Mouse (Mus musculus): ENCODE measurements at regions not wholly inside any gene's neighbourhood (a gene's known extent, or its start where the extent isn't known, plus 50 kb on each side); places are given as distances from the start of the nearest gene placed in this dataset.

DNA sequence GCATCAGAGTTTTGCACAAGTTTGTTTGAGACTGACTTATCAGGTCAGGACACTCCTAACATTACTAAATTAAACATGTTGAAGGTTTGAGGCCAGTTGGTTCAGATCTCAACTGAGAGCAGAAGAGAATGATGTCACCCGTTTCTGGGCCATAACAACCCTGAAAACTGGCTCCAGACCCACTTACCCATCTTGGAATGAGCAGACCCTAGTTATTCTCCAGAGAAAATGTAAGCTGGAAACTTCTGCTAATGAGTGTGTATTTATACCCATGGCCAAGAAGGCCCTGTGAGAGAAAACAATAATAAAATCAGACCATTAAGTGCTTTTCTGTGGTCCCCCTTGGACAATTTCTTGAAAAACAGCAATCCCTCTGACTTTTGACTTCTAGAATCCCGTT lies 282.4 kb upstream of the Nfe2l3 start:
- DNase-seq (ENCODE audit: extremely low read depth, insufficient read length, low spot score), result no peak

DNA sequence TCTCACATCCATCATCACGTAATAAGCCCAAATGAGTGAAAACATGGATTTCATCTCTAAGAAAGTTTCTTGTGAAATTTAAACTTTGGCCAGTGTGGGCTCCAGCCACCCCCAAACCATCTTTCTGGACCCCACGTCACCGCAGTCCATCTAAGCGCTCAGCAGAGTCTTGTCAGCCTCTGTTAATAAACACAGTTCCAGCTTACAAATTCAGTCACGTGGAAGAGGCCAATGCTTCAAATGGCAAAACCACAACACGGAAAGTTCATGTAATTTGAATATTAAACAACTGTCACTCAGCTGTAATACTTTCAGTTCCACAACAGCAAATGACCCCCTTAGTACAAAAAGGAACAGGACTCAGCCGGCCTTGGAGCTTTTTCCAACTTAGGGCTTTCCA lies 282.0 kb upstream of the Nfe2l3 start:
- no peak for DNase-seq (ENCODE audit: extremely low read depth, insufficient read length, low spot score)

DNA sequence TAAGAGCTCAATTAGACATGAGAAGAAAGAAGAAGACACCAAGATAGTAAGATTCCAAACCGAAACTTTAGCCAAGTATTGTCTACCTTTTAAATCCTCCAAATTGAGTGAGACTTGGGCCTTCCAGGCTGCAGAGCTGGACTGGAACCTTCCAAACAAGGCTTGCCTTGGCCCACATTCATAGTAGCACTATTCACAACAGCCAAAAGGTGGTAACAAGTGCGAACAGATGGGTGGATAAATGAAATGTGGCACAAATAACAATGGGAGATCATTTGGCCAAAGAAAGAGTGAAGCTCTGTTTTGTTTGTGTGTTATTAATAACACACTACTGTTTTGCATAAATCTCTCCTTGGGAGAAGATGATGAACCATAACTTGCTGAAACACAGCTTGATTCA lies 281.6 kb upstream of the Nfe2l3 start:
- no peak for DNase-seq (ENCODE audit: extremely low read depth, insufficient read length, low spot score)

DNA sequence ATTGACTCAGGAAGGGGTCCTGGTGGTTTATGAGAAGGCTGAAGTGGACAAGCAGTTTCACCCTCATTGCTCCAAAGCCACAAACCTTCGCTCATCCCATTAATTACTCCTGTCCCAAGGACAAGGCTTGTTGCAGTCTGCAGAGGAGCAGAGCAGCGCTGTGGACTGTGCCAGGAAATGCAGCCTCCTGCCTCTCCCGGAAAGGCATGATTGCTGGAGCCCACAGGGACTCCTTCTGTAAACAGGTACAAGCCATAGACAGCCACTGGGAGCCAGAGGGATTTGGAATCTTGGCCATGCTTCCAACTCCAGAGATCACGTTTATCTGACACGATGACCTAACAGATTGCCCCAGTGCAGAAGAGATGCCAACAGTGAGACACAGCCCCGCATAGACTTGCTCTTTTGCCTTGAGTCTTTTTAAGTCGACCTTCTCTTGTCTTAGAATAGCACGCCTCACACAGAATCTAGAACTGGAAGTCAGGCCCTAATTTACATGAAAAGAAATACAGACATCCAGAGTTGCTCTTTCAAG lies 275.6 kb upstream of the Nfe2l3 start:
- no peak for DNase-seq (ENCODE audit: extremely low read depth, insufficient read length, low spot score)

DNA sequence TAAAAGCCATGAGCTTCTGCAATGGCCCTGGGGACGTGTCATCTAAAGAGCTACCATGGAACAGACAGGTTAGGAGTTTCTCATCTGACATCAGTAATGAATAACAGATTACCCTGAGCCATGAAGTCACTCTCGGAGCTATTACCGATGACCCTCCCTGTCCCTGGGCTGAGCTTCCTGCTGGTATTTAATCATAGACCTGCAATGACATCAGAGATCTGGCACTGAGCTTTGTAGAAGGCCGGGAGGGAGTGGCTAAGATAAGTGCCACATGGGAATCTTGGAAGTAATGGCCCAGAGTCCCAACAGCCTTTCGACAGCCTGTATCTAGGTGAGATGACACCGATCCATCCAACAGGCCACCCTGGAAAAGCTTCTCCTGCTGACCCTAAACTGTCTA lies 271.3 kb upstream of the Nfe2l3 start:
- no peak for DNase-seq (ENCODE audit: extremely low read depth, insufficient read length, low spot score)

DNA sequence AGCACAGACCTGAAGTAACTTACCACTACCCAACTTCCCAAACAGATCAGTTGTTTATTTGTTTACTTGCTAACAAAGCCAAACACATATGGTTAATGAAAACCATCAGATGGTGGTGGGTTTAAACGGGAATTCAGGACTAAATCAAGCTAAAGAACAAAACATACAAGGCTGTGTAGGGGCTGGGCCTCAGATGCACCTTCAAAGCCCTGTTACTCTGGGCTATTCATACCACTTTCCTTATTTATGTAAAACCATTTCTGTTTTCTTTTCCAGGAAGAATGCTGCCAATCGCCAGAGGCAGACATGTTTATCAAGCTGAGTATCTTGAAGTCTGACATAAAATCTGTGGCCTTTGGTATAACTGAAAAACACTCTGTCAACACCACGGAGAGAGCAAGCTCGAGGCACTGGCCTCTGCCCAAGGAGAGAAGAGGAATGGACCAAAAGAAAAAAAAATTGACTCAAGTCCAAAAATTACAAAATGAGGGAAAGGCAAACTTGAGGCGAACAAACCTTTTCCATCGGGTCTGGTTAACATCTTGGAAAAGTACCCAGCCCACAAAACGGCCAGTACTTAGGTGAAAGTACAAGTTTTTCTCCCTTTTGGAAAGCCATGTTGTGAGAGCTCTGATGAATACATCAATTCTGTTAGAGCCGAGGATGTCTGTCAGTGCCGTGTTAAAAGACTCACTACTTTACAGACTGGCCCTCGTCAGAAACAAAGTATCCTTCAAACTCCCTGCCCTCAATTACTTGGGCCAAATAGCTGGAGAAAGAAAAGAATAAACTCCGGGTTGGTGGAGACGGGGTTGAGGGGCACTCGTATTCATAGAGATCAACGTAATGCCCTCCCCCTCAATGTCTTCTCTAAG lies 270.0 kb upstream of the Nfe2l3 start:
- DNase-seq (ENCODE audit: extremely low read depth, insufficient read length, low spot score), result peak; percentile 62

DNA sequence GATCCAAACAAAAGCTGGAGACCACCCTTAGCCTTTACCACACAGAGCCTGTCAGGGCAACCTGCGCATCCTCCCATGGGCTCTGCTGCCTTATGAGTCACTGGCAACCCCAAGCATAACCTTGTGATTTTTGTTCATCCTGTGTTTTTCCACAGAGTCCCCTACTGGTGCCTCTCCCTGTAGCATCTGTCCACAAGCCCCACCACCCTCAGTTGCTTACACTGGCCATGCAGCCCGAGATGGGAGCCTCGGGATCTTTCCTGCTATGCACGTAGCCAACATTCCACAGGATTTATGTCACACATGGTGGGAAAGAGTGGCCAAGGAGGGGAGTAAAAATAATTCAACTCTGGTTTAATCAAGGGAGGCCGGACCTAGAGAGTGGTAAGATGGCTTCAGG lies 269.2 kb upstream of the Nfe2l3 start:
- DNase-seq (ENCODE audit: extremely low read depth, insufficient read length, low spot score), result peak; percentile 81

DNA sequence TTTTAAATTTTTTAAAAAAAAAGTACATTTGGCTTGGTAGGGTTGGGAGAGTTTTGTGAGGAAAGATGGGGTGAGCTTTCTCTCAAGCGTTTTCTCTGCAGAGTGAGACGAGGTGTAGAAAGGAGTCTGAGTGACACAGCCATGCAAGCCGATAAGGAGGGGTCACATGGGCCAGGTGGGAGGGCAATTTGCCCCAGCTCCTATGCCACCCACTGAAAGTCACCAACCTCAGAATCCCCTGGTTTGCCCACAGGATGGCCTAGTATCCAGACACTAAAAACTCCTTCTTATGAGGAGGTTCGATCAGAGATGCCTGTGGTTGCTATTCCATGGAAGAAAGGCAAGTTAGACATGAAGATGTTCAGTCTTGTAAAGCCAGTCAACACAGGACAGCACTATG lies 268.6 kb upstream of the Nfe2l3 start:
- DNase-seq (ENCODE audit: extremely low read depth, insufficient read length, low spot score), result peak; percentile 69

DNA sequence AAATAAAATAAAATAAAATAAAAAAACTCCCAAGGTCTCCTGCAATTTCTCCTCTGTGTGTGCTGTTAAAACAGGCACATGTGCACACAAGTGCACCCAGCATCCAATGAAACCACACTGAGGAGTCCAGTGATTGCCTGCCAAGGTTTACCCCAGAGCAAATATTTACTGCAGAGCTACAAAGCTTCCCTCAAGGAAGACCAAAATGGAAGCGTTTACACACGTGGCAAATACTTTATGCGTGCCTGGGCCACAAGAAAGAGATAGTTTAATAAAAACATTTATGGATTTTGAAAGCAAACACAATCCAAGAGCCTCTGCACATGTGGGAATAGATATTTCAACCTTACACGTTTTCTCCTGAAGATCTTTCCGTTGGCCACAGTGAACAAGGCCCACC lies 265.4 kb upstream of the Nfe2l3 start:
- no peak for DNase-seq (ENCODE audit: extremely low read depth, insufficient read length, low spot score)

DNA sequence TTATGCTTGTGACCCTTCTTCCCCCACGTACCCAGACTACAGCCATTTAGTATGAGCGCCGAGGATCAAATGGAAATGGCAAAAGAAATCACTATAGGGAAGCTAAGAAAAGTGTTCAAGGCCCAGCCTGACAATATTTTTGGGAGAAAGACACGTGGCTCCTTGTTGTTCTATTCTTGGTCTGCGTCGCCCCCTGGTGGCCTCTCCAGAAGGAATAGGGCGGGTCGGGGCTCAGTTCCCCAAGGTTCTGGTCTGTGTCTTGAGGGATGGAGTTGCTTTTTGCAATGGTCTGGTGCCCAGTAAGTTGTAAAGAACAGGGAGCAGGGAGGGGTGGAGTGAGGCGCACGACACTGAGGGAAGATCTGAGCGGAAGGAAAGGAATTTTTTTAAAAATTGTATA lies 264.4 kb upstream of the Nfe2l3 start:
- DNase-seq (ENCODE audit: extremely low read depth, insufficient read length, low spot score), result peak; percentile 61

DNA sequence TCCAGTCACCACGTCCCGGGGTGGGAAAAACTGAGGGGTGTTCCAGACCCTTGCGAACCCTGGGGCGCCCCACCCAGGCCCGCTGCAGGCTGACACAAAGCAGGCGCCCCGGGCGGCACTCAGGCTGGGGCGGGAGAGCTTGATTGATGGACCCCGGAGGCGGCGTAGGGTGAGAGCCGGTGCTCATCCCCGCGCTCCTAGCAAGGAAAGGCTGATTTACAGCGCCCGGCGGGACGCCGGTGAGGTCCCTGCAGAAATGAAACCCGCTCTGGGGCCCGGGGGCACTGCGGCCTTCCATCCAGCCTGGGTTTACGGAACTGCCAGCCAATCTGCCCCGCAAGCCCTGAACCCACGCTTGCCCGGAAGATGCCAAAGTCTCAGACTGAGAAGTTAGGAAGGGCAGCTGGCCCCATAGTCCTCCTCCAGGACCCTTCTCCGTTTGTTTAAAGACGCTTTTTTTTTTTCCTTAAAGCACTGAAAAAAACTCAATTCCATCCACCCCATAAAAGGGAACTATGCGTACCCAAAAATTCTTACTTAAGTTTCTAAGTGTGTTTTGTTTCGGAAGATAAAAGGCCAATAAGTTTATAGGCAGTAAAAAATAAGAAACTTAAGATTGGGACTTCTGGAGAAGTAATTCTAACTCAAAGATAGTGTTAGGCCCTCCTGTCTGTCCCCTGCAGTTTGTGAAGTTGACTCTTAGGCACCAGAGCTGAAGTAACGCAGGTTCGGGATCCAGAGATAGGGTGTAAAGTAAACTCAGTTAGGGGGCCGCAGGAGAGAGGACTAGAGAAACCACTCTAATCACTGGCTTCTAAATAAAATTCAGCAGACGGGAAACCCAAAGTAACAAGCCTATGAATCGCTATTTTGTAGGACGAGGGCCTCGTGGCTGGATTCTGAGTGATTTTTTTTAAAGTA lies 263.4 kb upstream of the Nfe2l3 start:
- DNase-seq (ENCODE audit: extremely low read depth, insufficient read length, low spot score), result no peak

DNA sequence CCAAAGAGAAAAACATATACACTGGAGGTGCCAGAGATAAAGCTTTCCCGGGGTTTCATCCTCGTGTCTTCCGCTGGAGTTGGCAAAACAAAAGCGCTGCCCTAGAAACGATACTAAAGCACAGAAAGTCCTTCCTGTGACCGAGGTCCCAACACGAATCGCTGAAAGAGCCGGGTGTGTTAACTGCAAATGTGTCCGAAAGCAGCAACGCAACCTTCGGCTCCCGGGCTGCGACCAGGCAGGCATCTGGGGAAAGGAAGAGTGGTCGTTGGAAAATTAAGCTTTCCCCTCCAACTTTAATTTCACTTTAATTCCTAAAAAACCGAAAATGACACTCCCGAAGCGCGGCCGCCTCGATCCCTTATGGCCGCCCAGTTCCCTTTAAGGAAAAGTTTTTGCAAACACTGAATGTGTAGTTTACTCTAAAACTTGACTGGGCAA lies 262.5 kb upstream of the Nfe2l3 start:
- DNase-seq (ENCODE audit: extremely low read depth, insufficient read length, low spot score), result peak; percentile 47

DNA sequence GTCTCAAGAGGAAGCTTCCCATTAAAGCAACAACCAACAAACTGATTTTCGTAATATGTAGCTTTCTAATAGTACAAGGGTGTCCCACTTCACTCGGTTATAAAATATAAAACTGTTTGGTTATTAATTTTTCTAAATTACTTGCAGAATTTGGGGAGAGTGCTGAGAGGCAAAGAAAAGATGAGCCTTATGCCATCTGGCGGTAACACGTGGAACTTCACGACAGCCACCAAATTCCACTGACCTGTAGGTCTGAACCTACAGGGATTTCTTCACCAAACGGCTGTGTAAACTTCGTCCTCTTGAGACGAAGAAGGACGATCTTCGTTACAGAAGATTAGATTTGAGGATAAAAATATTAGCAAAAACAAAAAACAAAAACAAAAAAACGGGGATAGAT lies 262.1 kb upstream of the Nfe2l3 start:
- DNase-seq (ENCODE audit: extremely low read depth, insufficient read length, low spot score), result peak; percentile 56

DNA sequence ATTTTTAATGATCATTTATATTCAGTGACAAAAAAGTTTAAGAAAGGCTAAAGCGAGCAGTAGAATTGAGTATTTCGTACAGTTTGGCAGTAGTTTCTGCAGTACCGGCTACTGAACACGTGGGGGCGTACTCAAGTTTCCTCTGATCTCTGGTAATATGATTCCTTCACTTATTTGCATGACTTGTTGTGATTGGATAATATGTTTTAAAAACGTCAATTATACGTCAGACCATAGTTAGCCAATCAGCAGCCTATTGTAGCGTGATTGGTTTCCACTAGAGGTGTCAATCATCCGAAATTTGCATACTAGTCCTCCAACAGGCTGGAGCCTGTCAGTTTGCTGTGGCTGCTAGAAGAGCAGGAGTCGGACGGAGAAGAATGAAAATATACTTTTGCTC lies 261.6 kb upstream of the Nfe2l3 start:
- DNase-seq (ENCODE audit: extremely low read depth, insufficient read length, low spot score), result peak; percentile 72

DNA sequence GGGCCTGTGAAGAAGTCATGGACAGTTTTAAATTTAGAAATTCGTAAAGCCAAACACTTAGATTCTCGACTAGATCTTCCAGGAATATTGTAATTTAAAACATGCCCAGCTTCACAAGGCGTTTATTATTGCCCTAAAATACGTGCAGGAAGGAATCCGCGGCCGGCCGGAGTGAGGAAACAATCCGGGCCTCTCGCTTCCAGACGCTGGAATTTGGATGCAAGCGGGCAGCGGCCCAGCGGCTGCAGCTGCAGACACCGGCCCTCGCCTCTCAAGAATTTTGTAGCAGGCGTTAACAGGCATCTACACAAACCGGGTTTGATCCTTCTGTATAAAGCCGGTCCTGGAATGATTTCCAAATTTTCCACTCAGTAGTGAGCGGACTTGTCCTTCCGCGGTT lies 260.7 kb upstream of the Nfe2l3 start:
- DNase-seq (ENCODE audit: extremely low read depth, insufficient read length, low spot score), result no peak

DNA sequence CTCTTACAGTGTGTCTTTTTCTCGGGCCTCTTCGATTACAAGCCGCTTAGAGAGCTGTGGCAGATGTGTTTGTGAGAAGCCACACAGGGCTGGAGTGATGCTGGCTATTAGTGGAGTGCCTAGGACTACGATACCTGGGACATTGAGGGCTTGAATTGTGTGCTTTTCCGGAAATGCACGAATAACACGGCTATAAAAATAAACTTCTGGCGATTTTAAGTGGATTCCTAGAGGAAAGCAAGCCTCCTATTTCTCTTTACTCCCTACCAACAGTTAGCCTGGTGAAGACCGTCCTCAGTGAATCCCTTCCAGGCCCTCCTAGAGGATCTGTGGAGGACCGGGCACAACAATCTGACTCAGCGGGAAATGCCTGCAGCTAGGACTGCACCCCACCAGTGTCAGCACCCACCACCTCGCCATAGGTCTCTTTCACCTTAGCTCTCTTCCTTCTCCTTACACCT lies 260.1 kb upstream of the Nfe2l3 start:
- DNase-seq (ENCODE audit: extremely low read depth, insufficient read length, low spot score), result no peak

DNA sequence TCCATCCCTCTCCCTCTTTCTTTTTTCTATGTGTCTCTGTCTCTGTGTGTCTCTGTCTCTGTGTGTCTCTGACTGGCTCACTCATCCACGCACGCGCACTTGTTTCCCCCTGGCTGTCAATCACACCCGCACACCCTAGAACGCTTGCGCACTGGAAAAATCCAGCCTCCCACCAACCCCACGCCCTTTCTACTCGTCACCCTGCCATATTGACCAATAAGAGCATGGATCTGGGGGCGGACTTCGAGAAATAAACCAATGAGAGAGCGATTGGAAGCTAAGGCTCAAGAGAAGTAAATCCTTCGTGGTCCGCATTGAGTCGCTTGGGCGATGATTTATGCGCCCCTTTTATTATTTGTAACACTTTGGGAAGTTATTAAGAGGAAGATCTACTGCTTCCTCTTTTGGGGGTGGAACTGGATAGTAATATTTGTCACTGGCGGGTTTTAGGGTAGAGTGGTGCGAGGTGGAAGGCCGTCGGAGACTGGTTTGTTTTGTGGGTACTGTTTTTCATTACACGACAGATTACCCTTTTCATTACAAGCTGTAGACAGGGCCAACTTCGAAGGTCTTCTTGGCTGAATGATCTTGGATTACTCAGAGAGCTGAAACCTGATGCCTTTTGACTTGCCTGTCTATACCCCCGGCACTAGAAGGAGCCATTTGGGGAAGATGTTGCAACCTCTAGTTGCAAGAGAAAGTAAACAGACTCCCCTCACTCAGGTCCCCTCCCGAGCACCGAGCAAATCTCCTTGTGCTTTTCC lies 259.4 kb upstream of the Nfe2l3 start:
- no peak for DNase-seq (ENCODE audit: extremely low read depth, insufficient read length, low spot score)

DNA sequence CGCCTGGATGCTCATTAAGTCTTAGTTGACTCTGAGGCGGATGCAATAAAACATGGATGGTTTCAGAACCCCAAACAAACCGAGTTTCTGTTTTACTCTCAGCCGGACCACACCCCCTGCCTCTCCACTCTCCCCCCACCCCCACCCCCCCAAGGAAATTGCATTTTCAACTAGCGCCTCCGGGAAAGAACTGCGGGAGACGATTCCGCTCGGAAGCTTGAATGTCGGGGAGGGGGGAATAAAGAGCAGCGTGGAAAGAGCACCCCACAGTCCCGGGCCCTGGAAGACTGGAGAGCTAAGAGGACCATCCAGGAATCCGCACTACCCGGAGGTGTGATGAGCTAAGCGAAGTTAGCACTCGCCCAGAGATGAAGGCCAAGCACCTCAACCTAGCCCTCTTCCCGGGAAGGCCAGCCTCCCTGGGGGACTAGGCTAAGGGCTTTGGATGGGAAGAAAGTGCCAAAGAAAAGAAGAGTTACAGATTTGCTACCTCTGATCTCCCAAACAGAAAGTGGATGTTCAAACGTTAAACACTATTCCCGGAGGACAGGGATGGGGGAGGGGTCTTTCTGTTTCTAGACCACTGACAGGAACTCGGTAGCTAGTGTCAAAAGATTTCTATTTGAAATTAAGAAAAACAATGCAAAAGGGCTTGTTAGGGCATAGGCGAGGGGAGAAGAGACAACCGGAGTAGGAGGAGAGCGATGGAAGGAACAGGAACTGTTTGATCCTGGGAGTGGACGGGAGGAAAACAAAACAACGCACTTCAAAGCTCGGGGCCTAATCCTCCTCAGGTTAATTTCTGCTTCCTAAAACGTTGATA lies 258.6 kb upstream of the Nfe2l3 start:
- DNase-seq (ENCODE audit: extremely low read depth, insufficient read length, low spot score), result no peak

DNA sequence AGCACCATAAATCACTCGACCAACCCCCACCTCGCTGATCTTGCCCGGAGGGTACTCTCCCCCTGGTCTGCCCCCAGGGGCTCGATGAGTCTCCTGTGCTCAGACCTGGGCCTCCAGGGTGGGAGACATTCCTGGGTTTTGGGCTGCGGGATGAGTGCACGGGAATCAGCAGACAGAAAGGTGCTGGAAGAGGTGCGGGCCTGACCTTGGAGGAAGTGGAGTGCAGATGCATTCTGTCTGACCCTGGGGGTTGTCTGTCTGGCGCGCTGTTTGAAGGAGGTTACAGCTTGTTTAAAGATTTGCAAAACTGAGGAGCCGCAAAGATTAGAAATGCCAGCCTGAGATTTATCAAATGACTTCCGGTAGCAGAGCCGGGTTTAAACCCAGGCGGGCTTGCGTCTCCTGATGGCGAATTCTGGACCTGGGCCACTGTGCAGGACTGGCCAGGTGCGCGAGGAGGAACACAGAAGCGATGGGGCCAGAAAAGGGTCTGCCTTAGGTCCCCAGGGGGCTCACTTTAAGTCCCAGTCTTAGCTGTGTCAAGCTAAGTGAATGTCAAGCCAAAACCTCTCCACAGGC lies 257.9 kb upstream of the Nfe2l3 start:
- no peak for DNase-seq (ENCODE audit: extremely low read depth, insufficient read length, low spot score)
